Mouse (Mus musculus): ENCODE results near the gene Auh. TPM values are rescaled to one million over a fixed set of nuclear protein-coding genes. Genes with fewer than 3 reads are reported as not detected.

The Auh gene
- total RNA-seq, 2 experiments from 2014 or later = 85.3 to 93.5 TPM

DNA sequence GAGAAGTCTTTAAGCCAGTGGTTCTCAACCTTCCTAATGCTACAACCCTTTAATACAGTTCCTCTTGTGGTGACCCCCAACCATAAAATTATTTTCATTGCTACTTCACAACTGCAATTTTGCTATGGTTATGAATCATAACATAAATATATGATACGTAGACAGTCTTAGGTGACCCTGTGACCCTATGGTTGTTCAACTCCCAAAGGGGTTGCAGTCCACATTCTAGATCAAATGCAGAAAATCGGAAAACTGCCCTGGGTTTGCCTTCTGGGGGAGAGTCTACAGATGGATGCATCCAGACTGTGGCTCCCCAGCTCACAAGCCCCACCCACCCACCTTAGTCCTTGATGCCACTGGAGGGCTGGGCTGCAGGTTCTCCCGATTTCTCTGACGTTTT lies 77.6 kb downstream of the Auh start:
- no peak for DNase-seq (ENCODE audit: low spot score in 2 of 2)
- intact Hi-C loops (cut with DNase I) = no loop called here

DNA sequence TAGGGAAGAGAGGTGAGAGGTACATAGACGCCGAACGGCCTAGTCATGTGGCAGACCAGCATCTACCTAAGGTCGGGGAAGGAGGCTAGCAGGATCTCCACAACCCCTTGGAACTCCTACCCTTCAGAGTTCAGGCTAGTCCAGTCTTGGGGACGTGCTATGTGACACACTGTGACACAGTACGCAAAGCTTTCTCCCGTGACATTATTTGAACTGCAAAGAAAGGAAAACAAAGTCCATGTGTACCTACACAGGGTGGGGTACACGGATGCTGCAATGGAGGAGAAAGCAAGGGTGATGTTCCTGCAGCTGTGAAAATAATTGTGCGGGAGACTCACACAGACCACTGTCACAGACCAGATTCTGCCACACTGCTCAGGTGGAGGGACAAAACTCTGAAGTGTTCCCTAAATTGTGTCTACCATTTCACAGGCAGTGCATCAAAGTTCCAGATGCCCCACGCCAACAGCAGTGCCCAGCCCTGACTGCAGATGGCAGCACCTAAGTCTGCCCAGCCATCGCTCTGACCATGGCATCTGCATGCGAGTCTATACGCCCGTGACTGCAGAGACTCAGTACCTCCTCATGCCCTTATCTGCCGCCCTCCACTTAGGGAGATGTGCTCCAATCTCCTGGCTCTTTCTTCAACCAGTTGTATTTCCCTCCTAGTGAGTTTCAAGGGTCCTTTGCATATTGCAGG lies 79.3 kb downstream of the Auh start:
- no peak for DNase-seq (ENCODE audit: low spot score in 2 of 2)
- intact Hi-C loops (cut with DNase I) = no loop called here

DNA sequence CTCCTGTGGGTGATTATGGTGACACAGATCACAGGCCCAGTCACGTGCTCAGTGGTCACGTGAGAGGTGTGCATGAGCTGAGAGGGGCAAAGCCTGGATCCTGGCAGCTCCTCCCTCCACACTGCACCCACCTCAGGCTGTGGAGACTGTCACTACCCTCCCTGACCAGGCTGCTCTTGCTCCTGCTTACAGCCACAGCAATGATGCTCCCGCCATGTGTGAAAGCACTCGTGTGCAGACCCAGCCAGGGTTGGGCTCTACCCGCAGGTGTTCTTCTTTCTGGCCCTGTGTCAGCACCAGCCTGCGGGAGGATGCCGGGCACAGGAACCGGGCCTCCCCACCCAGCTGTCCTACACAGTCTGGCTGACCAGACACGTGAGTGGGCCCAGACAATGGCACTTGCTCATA lies 80.1 kb downstream of the Auh start:
- DNase-seq (ENCODE audit: low spot score in 2 of 2) = no peak
- intact Hi-C loops (cut with DNase I) = no loop called here

DNA sequence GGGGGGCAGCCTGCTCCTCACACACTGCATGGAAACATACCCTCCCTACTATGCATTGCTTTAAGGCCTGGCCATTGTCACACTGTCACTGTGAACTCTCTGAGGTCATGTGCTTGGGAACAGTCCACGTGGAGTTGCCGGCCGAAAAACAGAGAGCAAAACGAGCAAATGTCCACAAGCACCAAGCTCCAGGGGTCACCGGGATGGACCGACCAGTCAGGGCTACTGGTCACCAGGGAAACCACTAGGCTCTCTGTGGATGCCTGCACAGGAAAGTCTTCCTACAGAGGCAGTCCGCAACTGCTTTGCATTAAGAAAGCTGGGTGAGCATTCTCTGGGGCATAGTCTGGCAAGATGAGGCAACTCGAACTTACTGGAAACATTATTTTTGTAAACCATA lies 82.0 kb downstream of the Auh start:
- intact Hi-C loops (cut with DNase I) = no loop called here
- no peak for DNase-seq (ENCODE audit: low spot score in 2 of 2)

DNA sequence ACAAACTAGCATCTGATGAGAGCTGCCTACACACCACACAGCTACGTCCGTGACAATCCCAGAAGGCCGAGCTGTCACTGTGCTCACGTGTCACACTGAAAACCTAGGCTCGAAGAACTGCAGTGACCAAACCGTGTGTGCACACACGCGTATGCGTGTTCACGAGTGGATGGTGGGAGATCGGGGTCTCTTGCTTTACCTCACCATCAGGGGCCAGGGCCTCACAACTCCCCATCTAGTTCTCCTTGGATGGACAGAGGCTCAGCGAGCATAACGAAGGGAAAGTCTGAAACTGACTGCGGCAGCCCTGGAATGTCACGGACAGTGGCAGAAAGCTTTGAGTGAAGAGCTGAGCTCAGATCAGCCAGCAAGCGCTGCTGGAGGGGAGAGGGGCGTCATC lies 82.4 kb downstream of the Auh start:
- DNase-seq (ENCODE audit: low spot score in 2 of 2) = peak; percentile 18 to 20
- intact Hi-C loops (cut with DNase I) = no loop called here

DNA sequence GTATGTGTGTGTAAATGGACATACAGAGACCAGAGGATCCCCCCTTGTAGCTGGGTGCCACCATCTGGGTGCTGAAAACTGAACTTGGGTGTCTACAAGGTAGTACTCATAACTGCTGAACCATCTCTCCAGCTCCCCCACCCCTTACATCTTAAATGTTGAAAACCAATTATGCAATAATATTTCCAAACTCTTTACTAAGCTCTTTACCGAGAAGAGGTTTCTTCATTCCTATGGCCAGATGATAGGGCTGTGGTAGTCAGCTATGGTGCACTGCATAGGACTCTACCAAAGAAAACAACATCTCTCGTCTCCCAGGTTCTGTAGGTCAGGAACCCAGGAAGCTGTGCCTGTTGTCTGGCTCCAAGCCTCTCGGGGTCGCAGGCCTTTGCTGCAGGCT lies 83.9 kb downstream of the Auh start:
- DNase-seq (ENCODE audit: low spot score in 2 of 2) = no peak
- intact Hi-C loops (cut with DNase I) = no loop called here

DNA sequence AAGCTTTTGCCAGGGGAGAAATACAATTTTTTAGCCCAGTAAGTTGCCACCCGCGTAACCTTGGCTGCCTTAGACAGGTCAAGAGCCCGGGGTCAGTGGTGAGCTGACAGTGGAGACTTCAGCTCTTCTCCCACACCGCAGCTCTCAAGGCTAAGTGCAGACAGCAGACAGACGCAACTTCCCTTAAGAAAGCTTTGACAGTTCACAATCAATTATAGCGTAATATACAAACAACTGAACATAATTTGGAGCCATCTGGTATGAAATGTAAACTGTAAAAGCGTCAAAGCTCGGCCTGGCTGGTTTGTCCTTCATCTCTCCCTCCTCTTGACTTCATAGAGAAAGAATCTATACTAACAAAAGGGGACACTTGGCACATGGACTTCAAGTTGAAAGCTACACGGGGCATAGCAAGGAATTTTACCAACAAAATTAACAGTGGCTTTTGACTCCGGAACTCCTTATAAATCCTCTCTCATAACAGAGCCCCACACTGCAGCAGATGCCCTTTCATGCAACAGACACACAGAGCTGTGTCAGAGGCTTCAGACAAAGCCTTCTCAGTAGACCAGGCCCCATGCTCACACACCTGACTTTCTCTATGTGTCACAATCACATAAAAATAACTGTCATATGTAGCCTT lies 85.8 kb downstream of the Auh start:
- no peak for DNase-seq (ENCODE audit: low spot score in 2 of 2)
- intact Hi-C loops (cut with DNase I) = no loop called here

DNA sequence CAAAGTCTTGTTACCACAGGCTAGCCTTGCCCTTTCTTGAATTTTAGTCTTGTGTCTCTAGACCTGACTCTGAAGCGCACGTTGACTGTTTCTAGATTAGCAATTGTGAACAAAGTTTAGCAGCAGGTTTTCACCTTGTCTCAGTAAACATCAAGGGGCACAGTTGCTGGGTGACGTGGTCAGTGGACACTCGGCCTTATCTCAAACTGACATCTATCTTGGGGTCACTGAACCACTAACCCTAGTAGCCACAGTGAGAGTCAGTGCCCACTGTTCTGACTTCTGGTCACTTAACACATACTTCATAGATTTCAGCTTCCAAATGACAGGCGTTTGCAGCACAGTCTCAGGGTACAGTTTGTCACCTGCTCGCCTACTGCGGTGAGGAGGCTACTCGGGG lies 93.2 kb downstream of the Auh start:
- intact Hi-C loops (cut with DNase I) = no loop called here
- no peak for DNase-seq (ENCODE audit: low spot score in 2 of 2)

DNA sequence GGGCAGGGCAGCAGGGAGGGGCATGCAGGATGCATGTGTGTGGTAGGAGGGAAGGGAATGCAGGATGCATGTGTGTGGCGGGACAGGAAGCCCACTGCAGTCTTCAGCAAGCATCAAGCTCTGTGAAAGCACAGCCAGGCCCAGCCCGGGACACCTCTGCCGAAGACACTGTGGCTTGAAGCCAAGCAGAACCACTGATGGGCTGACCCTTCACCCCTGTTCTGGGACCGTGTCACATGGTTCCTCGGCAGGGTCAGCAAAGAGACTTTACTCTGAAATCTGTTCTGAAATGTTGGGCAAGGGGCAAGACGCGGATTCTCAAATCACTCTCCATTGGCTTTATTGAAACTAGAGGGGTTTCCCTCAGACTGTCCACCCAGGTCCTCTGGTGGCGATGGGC lies 94.9 kb downstream of the Auh start:
- DNase-seq (ENCODE audit: low spot score in 2 of 2) = no peak
- intact Hi-C loops (cut with DNase I) = no loop called here

DNA sequence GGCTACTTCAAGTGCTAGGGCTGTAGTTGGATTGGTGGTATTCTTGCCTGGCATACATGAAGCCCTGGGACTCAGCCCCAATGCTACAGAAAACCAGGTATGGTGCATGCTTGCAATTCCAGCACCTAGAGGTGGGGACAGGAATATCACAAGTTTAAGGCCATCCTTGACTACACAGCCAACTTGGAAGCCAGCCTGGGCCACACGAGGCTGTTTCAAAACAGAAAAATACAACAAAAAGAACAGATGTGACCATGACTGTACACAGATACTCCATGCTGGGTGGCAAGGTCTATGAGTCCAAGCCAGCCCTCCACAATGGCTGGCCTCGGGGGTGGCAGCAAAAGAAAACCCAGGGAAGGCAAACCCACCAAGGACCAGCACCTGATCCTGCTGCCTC lies 95.7 kb downstream of the Auh start:
- intact Hi-C loops (cut with DNase I) = no loop called here
- no peak for DNase-seq (ENCODE audit: low spot score in 2 of 2)

DNA sequence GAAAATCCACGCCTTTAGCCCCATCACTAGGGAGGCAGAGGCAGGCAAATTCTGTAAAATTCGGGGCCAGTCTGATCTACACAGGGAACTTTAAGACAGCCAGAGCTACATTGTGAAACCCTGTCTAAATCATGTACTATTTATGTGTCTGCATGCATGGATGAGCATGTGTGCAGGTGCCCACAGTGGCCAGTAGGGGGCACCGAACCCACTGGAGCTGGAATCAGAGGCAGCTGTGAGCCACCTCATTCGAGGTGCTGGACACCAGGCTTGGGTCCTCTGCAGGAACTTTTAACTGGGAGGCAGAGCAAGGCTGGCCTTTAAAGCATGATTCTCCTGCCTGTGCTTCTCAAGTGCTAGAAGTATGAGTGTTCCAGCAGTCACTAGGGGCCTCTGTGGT lies 96.3 kb downstream of the Auh start:
- DNase-seq (ENCODE audit: low spot score in 2 of 2) = no peak
- intact Hi-C loops (cut with DNase I) = no loop called here

DNA sequence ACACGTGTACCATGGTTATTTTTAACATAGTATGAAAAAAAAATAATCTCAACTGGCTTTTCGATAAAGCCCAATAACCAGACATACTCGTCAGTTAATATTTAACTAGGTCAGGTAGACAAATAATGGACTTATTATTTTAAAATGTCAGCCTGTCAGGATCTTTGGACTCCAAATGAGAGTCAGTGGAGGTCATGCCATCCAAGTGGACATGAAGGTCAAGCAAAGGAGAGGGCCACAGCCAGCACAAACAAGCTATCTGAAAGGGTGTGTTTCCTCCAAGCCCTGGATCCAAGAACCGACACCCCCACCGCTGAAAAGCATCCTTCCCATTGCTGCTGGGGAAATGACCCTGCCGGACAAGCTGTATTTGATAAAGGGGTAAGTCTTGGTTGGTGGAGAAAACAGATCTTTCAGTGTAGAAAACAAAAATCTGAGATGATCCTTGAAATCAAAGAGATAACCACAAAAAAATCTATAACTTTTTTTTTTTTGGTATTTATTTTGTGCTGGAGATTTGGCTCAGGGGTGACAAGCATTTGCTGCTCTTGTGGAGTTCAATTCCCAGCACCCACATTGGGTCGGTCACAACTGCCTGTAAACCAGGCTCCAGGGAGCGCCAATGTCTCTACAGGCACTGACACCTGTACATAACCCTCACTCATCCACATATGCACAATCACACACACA lies 96.9 kb downstream of the Auh start:
- intact Hi-C loops (cut with DNase I) = no loop called here
- no peak for DNase-seq (ENCODE audit: low spot score in 2 of 2)

DNA sequence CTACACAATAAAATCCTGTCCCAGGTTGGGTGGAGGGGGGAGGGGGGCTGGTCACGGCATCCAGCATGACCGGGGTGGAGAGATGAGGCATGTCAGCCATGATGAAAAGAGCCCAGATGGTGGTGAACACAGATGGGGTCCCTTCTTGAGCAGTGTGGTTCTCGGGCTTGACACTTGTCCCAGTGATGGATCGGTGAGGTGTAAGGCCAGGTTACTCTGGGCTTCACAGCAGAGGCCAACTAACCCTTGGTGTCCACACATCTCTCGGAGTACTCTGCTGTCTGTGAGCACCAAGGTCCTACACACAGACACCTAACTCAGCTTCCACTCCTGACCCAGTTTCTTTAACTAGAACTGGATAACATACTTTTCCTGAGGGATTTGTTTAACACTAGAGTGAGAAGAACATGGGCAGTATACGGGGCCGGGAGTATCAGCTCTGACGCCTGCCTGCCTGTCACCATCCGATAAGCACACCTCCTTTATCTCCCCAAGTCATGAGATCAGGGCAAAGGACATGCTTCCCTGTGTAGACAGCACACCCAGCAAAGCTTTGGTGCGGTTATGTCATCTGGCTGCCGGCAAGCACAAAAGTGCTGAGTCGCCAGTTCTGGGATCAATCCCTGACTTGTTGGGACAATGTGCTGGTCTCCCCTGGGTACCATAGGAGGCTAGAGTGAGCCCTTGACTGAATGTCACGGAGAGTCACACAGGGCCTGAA lies 98.3 kb downstream of the Auh start:
- intact Hi-C loops (cut with DNase I) = no loop called here
- DNase-seq (ENCODE audit: low spot score in 2 of 2) = no peak

DNA sequence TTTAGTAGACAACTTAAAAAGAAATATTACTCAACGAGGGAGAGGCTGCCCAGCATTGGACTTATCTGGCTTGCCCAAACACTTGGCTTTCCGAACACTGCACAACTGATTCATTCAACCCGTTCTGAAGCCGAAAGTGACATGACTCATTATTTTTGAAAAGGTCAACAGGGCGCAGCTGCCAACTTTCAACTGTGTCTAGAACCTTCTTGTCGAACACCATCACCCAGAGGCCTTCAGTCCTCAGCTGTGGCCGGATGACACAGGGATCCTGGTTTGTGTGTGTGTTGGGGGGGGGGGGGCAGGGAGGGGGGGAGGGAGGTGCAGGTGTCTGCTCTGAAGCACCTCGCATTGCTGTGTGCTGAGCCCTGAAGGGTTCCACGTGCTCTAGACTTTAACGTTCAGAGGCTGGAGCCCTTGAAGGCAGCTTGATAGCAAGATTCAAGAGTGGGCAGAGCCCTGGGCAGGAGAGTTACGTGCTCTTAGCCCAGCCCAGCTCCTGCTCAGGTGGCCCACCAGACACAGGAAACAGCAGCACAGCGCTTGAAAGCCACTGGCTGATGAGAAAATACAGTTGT lies 100.4 kb downstream of the Auh start:
- DNase-seq (ENCODE audit: low spot score in 2 of 2) = no peak
- intact Hi-C loops (cut with DNase I) = no loop called here

DNA sequence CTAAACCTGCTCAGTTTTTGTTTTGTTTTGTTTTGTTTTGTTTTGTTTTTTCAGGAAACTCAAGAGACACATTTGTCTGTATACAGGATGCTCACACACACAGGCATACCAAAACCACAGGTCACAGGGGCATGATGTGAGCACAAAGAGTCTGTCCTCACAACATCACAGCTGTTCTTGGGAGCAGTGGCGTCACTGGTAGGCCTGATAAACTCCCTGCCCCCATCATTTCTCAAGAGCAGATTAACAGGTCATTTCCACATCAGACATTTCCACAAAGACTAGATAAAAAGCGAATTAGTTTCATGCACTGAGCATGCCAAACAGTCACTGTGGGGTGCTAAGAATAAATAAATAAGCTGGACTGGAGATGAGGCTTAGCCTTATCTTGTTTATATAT lies 101.3 kb downstream of the Auh start:
- DNase-seq (ENCODE audit: low spot score in 2 of 2) = no peak
- intact Hi-C loops (cut with DNase I) = no loop called here

DNA sequence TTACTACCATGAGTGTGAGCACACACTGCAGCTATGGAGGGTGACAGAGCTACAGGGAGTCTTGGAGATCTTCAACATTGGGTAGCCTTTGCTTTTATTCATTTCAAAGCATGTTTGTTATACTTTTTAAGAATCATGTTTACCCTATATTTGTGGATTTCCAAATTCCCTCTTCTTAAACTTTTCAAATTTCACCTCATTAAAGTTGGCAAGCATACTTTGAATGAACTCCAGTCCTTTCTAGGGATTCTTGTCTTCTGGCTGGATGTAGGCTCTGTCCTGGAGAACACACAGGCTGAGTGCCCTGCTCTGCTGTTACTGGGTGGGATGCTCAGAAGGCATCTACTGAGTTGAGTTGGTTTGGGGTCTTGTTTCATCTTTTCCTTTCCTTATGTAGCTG lies 102.8 kb downstream of the Auh start:
- no peak for DNase-seq (ENCODE audit: low spot score in 2 of 2)
- intact Hi-C loops (cut with DNase I) = no loop called here

DNA sequence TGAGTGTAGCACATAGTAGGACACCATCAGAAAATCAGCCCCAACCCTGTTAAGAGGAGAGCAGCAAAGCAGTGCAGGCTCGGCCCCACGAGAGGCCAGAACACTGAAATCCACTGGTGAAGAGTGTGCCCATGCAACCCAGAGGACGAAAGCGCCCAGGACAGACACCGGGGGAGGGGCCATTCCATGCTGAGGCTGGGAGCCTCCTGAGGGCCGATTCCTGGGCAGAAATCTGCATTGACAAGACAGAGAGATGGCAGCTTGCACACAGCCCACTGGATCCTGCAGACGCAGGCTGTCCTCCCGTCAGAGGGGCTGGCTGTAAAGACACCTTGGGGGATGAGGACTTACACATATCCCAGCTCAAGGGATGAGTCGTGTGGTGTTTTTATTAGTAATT lies 104.7 kb downstream of the Auh start:
- DNase-seq (ENCODE audit: low spot score in 2 of 2) = no peak
- intact Hi-C loops (cut with DNase I) = no loop called here

DNA sequence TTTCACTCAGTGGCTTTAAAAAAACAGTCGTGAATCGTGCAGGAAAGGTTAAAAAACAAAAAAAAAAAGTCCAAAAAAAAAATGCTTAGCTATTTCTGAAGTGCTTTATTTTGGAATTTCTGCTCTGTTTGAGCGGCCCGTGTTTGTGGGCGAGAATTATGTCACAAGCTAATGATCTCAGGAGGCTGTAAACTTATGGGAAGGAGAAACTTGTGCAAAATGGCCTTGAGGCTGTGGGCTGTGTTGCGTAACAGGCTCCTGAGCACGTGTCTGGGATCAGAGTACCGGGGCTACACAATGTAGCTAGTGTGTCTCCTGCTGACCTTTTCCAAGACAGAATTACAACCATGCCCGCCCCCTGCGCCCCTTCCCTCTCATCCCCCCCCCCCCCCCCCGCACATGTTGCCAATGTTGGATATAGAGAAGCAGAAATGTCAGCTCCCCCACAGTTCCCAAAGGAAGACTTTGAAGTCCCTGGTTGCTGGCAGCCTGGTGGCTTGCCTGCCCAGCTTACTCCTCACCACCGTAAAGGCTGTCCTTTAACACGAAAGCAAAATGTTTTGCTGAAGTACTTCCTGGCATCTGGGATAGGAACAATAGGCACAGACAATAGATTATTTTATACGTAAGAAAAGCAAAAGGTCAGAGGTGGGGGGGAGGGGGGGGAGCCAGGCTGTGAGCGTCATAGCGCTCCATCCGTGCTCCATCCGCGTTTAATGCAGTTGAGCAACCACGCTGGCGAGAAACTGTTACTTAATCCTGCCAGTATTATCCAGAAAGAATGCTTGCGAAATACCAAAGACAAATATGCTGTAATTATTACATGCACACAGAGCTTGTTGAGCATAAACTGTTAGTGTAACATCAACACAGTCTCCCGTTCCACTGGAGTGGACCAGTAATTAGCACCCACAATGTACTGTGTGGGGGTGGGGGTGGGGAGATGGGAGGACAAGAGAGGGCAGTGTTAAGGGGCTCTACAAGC lies 107.0 kb downstream of the Auh start:
- intact Hi-C loops (cut with DNase I) = no loop called here
- DNase-seq (ENCODE audit: low spot score in 2 of 2) = peak in 1 of 2 experiments; percentile 44

DNA sequence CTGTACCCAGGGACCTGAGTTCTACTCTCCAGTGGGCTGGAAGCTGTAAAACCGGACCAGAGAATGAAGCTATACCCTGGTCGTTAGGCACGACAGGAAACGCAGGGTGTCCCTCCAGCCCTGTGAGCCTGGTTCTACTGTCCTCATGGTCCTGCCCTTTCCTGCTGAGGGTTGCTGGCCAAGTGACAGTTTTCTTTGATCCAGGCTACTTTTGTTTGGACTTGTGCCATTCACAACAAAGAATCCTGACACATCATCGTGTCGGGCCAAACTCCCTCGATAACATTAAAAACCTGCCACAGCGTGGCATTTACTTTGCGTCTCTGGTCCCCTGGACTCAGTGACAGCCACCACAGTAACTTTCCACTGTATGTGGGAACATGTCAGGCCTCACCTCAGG lies 107.9 kb downstream of the Auh start:
- intact Hi-C loops (cut with DNase I) = no loop called here
- DNase-seq (ENCODE audit: low spot score in 2 of 2) = no peak
